Mouse (Mus musculus) left cerebral cortex, adult 8-10 months (tissue): ENCODE data around the gene E030025P04Rik. TPM values are rescaled to one million over a fixed set of nuclear protein-coding genes. Genes with fewer than 3 reads are reported as not detected.

ENCODE experiments used
- DNase-seq, 2 experiments: peaks; one replicate each; pipeline ENCODE4 v3.0.0; 2022; ENCODE audit warnings: low spot score in 2 of 2
- total RNA-seq, 4 experiments: library from RNA; stranded (reverse); gene quantifications; 2 replicates each; pipeline ENCODE4 v1.2.4; 2022

Gene E030025P04Rik
- total RNA-seq, 4 experiments from 2014 or later: not detected

GRCm38 (mm10) chr11:109102646-109103045, 41.5 kb downstream of the E030025P04Rik start:
- DNase-seq: no peak

- DNase-seq: no peak
These were observed 43.9 kb downstream of the E030025P04Rik start for GRCm38 (mm10) chr11:109100266-109100665.

- no peak for DNase-seq
These were observed 52.3 kb downstream of the E030025P04Rik start for GRCm38 (mm10) chr11:109091821-109092220.

Other genes starting within 250 kb of the E030025P04Rik start
- gene Axin2, start 224.0 kb downstream of the E030025P04Rik start, total RNA-seq: 10 to 100 TPM; 36.3 to 40.8 (median 38.0) TPM
- gene Rgs9, start 153.8 kb upstream of the E030025P04Rik start, total RNA-seq: 100 to 1,000 TPM; 118 to 133 (median 128) TPM
- gene Gna13, start 218.5 kb upstream of the E030025P04Rik start, total RNA-seq: 10 to 100 TPM; 51.9 to 58.1 (median 54.0) TPM